Mouse (Mus musculus) kidney, adult 18-20 months (tissue): Measurements from ENCODE around the gene Mapk10.
"Not testable (repeated sequence)": the region's sequence is repeated elsewhere in the genome, so short reads cannot be mapped to it uniquely, and the experiment has no call there.

Experiments used
- DNase-seq: peaks from one replicate; pipeline ENCODE4 v3.0.0; 2021

Gene Mapk10

DNA sequence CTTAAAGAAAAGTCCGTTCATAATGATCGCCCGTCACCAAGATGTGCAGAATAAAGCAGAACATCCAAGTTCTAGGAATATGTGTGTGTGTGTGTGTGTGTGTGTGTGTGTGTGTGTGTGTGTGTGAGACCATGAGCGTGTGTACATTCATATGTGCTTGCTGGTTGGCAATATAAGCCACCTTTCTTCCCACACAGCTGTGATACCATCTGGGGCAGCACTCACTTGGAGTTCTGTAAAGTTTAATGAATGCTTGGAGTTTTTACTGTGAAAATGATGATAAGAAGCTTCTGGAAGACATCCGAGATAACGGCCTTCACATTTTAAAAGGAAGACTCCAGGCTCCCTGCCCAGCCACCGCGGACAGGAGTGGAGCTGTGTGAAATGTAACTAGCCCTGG lies 264.5 kb downstream of the Mapk10 start:
- DNase-seq, result no peak

DNA sequence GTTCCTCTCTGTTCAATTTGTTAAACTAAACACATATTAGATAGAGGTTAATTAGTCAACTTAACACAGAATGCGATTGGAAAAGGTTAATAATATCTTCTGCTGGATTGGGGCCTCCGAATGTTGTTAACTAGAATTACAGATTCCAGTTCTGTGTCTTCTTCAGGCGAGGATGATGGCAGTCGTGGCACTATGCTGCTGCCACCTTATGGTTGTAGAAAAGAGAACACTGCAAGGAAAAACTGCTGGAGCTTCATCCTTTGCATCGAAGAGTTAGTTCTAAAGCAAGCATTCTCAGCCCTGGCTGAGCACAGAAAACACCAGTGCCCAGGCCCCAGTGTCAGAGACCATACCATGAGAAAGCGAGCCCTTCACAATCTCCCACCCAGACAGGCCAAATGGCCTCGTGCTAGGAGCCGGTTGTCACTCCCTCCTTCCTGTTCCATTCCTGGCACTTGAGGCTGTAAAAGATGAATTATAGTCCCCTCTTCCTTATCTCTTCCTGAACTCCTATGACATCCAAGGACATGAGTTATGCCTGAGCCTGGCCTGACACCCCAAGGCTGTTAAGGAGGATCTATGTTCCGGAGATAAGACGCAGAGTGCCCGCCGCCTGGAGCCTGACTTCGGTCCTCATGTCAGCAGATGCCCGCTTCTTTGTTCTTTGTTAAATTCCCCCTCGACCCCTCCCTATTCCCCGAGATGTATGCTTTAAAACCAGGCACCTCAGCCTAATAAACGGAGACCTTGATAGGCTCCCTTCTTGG lies 267.1 kb downstream of the Mapk10 start:
- DNase-seq, result not testable (repeated sequence)

DNA sequence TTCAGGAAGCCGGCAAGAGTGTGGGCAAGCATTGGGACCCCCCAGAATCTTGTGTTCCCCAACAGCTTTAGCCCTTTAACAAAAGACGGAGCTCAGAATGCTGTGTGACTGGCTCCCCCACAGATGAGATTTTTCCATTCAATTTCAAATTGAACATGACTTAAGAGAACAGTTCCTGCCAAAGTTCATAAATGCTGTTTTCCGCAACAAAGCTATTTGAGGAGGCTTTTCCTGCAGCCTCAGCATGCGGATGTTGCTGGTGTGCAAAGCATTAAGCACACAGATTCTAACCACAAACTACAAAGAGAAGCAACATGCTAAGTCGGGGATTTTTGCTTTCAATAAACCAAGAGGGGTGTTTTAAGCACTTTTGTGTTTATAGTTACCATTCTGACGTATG lies 281.0 kb downstream of the Mapk10 start:
- no peak for DNase-seq

DNA sequence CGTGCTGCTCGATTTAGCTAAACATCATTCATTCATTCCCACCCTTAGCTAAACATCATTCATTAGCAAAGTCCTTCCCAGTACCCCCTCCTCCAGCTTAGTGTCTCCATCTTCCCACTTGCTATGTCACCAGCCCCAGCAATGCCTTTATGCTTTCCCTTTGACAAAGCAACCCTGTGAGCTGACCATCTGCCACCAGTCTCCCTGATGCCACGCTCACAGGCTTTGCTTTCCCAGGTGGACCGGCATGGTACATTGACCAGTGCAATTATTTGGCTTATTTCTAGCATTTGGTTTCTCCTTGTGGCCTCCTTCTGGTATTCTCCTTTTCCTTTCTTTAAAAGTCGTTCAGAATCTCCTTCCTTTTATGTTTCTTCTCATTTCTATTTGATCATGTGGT lies 284.3 kb downstream of the Mapk10 start:
- DNase-seq, result no peak

DNA sequence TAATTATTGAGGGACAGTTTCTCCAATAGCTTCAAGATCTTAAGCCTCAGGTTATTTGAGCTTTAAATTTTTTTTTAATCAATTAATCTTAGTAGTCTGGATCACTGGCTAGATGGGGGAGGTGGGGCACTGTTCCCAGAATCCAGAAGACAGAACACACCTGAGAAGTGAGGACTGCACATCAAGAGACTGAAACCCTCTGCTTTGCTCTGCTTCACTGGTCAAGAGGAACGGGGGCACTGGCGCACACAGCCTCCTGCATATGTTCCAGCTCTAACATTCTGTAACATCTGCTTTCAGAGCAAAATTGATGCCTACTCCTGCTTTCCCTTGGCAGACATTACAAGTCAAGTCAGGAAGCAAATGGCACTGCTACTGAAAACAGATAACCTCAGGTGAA lies 290.9 kb downstream of the Mapk10 start:
- no peak for DNase-seq

DNA sequence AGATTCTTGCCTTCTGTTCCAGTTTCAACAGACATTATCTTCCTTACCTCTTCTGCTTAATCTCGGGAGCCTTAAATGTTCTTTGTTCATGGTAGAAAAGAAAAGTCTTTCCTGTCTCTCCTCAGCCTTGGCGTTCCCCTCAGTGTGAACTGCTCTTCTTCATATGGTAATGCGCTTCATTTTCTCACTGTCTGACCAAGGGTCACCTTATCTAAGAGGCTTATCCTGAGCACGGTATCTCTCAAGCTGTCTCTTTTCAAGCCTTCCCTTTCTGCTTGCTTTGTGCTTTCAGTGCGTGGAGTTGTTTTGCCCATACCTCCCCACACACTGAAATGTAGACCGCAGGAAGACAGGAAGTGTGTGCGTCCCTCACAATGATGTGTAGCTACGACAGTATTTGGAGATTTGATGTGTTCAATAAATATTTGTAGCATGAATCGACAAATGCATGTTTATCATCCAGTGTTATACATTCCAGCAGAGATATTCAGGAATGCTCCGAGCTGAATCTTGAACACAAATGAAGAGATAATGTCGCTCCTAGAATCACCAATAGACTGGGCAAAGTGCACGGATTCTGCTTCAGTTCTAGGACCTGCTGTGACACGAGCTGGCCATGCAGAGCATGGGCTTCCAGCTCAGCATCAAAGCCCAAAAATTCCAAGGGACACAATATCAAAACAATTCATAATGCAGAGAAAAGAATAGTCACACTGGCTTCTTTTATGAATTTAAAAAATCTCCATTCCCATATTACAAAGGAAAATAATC lies 305.5 kb downstream of the Mapk10 start:
- DNase-seq, result no peak

DNA sequence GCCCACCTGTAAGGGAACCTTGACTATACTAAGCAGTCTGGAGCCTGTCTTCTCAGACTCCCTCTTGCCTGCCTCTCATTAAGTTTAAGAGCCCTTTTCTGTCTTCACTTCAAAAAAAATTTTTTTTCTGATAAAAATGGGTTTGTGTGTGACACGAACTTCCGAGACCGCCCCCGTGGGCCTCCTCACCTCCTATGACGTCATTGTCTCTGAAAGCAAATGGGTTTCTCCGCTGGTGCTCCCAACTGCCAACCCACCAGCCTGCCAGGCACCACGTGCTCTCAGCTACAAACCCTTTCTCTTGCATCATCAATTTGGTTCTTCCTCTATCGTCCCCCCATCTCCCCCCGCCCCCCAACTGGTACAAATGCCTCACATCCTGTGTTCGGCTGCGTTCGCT lies 307.1 kb downstream of the Mapk10 start:
- DNase-seq, result peak; percentile 23

DNA sequence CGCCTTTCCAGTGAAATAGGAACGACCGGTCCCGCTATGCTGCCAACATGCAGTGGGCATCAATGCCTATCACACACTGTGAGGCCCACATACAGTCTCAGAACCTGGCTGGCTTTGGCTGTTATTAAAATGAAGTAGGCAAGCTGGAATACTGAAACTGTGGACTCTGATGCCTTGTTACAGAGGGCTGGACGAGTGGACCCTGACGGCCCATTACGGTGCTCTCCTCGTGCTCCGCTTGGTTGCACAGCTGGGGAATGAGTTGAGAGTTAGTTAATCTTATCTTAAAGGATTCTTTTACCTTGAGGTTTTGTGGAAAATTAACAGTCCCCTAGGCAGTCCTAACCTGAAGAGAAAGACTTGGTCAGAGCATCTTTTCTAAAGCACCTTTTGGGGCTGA lies 307.6 kb downstream of the Mapk10 start:
- DNase-seq, result peak; percentile 73

DNA sequence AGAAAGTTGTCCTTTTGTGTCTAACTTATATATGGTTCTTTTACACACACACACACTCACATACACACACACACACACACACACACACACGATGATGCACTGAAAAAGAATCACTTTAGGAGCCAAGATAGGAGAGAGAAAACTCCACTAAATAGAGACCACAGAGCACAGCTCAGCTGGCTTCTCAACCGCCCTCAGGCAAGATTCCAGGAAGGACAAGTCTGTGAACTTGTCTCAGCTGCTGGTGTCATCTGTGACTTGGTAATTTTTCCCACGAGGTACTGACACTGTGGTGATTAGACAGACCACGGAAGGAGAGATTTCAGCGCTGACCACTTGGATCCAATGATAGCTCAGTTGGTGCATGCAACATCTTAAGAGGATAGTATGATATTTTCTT lies 310.0 kb downstream of the Mapk10 start:
- DNase-seq, result no peak

DNA sequence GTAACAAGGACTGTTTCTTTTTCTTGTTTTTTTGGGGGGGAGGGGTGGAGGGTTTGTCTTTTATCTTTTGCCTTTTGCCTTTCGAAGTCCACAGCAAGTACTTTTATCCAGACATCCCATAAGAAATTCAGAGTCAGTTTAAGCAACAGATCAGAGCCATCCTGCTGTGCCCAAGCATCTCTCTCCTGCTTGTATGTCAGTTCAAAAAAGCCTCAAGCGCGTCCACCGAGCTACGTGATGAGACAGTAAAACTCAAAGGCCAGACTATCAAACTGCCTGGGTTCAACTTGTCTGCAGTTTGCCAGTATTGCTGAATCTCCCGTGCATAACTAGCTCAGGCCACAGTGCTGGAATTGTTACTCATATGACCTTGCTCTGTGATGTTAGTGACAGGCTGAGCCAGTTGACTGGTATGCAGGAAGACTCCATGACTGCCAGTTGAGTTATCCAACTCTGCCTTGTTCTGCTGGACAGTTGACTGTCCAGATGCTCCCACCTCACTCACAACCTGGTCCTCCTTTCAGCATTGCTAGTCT lies 311.4 kb downstream of the Mapk10 start:
- no peak for DNase-seq

DNA sequence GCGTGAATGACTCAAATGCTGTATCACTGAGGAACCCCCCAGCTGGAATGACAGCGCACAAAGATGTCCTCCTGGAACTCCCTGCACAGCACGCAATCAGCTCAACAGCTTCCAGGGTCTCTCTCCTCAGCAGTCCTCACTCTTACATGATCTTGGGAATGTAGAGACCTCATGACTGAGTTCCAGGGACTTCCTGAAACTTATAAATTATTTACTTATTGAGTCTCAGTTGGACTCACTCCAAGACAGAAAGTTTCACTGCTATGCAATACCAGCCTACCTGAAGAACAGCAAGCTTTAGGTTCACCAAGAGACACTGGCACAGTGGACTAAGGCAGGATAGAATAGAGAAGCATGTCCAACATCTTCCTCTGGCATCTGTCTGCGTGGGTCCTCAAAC lies 312.8 kb downstream of the Mapk10 start:
- DNase-seq, result no peak

DNA sequence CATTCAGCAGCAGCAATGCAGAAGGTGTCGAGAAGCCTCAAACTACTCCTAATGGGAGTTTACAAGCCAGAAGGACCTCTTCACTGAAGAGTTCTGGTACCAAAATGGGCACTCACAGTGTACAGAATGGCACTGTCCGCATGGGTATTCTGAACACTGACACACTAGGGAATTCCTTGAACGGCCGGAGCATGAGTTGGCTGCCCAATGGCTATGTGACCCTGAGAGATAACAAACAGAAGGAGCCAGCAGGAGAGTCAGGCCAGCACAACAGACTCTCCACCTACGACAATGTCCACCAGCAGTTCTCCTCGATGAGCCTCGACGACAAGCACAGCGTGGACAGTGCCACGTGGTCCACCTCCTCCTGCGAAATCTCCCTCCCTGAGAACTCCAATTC lies 318.9 kb downstream of the Mapk10 start:
- DNase-seq, result no peak

DNA sequence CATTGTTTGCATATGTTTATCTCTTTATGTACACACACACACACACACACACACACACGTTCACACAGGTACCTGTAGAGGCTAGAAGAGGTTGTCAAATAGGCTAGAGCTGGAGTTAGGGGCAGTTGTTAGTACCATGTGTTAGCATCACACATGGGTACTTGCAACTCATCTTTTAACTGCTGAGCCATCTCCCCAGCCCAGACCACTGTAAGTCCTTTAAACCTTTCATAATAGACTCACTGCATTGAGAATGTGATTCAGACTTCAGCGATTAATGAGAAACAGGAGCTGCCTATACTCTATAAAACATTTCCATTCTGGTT lies 322.0 kb downstream of the Mapk10 start:
- no peak for DNase-seq

DNA sequence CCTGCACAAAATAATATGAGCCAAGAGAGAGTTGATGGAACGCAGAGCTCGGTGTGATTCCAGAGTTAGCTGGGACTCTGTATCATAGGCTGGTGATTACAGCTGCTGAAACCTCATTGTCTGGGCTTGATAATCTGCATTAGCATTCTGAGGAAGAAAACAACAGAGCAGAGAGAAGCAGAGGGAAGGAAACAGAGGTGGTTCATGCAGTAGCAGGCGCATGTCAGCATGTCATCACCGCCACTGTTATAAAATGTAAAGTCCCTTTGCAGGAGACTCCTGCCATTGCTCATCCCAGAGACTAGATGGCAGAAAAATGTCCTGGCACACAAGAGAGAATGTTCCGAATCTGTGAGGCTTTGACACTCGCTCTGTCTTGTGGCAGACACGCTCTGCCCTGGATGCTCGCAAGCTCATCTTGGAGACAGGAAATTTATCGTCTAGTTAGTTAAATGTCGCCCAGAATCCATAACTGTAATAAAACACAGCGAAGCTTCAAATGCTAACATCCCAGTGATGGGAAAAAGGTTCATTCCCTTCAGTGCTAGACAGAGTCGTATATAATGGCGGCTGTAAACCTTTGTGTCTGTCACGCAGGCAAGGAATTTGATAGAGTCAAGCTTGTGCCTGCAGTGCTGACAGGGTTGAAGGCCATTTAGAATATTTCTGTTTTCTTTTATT lies 322.5 kb downstream of the Mapk10 start:
- DNase-seq, result no peak

DNA sequence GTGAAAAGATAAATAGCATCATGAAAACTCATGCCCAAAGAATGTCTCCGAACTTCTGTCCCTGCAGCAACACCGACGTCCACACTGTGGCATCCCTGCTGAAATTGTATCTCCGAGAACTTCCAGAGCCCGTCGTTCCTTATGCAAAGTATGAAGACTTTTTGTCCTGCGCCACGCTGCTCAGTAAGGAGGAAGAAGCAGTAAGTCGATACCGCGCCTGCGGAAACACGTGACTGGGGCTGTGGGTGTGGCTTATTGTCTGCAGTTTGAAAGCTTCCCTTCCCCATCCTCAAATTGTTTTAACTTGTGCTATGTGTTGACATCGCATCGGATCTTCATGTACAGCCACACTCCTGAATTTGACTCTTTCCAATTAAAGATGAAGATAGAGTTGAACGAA lies 335.5 kb downstream of the Mapk10 start:
- no peak for DNase-seq

DNA sequence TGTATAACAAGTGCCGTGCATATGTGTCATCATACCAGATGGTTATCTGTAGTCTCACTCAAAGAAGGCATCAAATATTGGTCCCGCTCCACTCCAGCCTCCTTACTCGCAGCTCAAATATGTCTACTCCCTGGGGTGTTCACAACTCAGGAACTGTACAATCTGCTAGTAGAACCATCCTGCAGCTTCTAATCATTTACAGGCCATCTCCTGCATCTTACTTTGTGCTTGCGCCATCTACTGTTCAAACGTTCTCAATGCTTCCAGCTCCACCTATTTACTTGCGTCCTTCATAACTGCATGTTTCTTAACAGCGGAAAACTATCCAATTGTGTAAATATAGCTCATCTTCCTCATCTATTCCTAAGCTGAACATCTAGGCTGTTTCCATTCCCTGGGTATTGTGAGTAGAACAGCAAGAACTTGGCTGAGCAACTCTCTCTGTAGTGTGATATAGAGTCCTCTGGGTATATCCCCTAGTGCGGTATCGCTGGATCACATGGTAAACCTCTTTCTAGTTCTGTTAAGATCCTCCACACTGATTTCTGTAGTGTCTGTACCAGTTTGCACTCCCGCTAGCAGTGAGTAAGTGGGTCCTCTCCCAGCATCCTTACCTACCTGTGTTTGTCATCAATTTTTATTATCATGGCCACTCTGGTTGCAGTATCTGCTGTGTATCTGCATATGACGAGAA lies 336.4 kb downstream of the Mapk10 start:
- peak; percentile 62 for DNase-seq

DNA sequence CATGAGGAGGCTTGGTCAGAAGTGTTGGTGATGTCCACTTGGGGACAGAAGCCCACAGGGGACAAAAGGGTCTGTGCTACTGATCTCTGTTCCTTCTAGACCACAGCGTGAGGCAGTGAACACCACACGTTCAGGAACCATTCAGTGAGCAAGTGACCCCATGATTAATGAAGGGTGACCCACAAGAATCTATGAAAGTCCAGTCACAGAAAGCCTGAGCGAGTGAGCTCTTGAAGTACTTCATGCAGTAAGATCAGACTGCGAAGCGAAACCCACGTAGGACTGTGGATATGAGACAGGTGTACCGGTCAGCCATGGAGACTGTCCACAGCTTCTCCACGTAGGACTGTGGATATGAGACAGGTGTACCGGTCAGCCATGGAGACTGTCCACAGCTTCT lies 338.1 kb downstream of the Mapk10 start:
- peak; percentile 47 for DNase-seq

DNA sequence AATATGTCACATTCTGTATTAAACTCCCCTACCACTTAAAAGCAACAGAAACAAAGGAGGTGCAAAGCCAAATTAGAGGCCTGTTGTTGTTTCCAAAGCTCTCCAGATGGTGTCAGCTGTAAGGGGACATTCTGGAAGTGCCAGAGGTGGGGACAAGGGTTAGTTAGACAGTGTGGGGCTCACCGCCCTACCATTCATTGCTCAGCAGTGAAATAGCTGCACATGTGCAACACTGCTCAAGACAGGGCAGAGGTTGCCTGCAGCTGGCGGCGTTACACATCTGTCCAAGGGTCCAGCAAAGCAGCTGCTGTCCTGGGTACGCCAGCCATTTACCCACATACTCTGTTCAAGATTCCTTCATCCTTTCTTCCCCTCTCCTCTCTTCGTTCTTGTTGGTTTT lies 342.9 kb downstream of the Mapk10 start:
- no peak for DNase-seq

DNA sequence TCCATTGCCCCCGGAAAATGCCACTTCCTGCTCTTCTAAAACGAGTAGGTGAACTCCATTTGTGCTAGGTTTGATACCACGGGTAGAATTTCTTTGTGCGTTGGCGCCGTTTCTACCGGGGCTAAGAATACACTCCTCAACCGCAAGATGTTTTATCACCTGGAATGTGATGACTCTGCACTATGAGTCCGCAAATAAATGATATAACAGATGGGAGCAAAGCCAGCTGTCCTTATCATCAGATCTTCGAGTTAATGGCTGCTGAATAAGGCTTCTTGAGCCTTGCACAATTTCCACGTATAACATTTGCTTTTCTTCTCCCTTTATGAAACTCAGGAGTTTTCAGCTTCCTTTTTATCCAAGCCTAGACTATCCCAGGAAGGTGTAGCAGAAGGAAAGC lies 351.4 kb downstream of the Mapk10 start:
- no peak for DNase-seq

DNA sequence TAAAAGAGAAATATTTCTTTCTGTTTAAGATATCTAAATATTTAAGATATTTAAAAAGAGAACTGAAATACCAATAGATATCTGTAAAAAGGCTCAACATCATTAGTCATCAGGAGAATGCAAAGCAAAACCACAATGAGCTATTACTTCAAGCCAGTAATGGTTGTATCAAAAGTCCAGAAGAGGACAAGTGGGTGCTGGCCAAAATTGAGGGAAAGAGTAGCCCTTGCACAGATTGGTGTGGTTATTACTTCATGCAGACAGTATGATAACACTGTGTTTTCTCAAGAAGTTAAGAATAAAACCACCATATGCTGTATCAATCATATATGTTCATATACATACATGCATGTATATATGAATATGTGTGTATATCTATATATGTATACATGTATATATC lies 353.1 kb downstream of the Mapk10 start:
- no peak for DNase-seq
